Mouse (Mus musculus) limb, embryonic 11.5 days (tissue): ENCODE data around the gene Tbc1d5. TPM values are rescaled to one million over a fixed set of nuclear protein-coding genes. Genes with fewer than 3 reads are reported as not detected.

Source experiments
- ATAC-seq: fragments of 200-750 bp; cut with Nextera tagmentation; 2 replicates; pipeline ENCODE4 v1.8.0; 2017; ENCODE audit warnings: low read depth; ENCODE audit not compliant: insufficient number of reproducible peaks, low FRiP score, low TSS enrichment
- DNase-seq: peaks from one replicate; pipeline ENCODE4 v3.0.0-alpha.2; 2015; ENCODE audit warnings: low spot score
- H3K27ac ChIP-seq: fragments of 300-500 bp; sonication (generic); replicated peaks from 2 replicates; pipeline ENCODE4 v1.5.1; 2014; ENCODE audit warnings: low read depth, mild to moderate bottlenecking, low read length
- H3K27me3 ChIP-seq: fragments of 300-500 bp; sonication (generic); 2 replicates; pipeline ENCODE4 v1.6.1; 2014; ENCODE audit warnings: mild to moderate bottlenecking, low read length, mixed read lengths; ENCODE audit not compliant: control insufficient read depth, insufficient read depth
- H3K36me3 ChIP-seq: fragments of 300-500 bp; sonication (generic); 2 replicates; pipeline ENCODE4 v1.6.1; 2014; ENCODE audit warnings: mild to moderate bottlenecking, low read length, moderate library complexity, mixed read lengths; ENCODE audit not compliant: control insufficient read depth, insufficient read depth
- H3K4me1 ChIP-seq: fragments of 300-500 bp; sonication (generic); 2 replicates; pipeline ENCODE4 v1.6.1; 2014; ENCODE audit warnings: low read length, mixed read lengths; ENCODE audit not compliant: control insufficient read depth, insufficient read depth
- H3K4me2 ChIP-seq: fragments of 300-500 bp; sonication (generic); 2 replicates; pipeline ENCODE4 v1.6.1; 2014; ENCODE audit warnings: low read depth, mild to moderate bottlenecking, moderate library complexity; ENCODE audit not compliant: severe bottlenecking
- H3K4me3 ChIP-seq: fragments of 300-500 bp; sonication (generic); 2 replicates; pipeline ENCODE4 v1.5.1; 2014; ENCODE audit warnings: low read depth, low read length
- H3K9ac ChIP-seq: fragments of 300-500 bp; sonication (generic); 2 replicates; pipeline ENCODE4 v1.6.1; 2014; ENCODE audit warnings: mild to moderate bottlenecking, low read length
- H3K9me3 ChIP-seq: fragments of 300-500 bp; sonication (generic); 2 replicates; pipeline ENCODE4 v1.6.1; 2016; ENCODE audit warnings: low read length; ENCODE audit not compliant: control insufficient read depth
- WGBS: fragments of 180-500 bp; shearing (Covaris S2); extraction: QIAGEN DNeasy Blood & Tissue Kit; methylation state at CpG from one replicate; pipeline ENCODE4 v1.1.7; 2014; 5-methylcytosine and 5-hydroxymethylcytosine counted together
- polyA plus RNA-seq: library from polyadenylated mRNA; unstranded; fragments of >200 nt; fragmentation: Nextera tagmentation; extraction: Ambion mirVana; gene quantifications from 2 replicates; pipeline ENCODE4 v1.2.1, GENCODE M21; 2014

The Tbc1d5 gene
- polyA plus RNA-seq, 1 experiment from 2014 or later: 11.0 TPM

DNA sequence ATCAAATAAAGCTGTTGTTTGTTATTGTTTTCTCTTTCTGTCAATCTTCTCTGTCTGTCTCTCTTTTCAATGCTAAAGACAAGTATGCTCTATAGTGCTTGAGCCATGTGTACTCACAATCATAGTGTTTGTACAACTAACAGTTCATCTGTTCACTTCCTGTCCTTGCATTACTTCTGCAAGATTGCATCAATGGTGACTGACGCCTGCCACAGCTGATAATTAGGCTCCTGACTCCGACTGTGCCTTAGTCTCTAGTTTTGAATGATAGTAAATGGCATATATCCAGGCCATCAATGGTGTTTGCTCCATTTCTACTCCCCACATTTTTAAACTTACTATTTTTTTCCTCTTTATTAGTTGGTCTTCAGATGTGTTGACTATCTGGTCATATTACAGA, 162.8 kb downstream of the Tbc1d5 start:
- H3K4me1 ChIP-seq: no peaks in the 10 kb centered on the region
- DNase-seq (no peak), ATAC-seq (no peak)
- no peaks in the 10 kb centered on the region for H3K36me3 ChIP-seq
- WGBS: 80% methylated on average over 2 of the region's 2 CpGs
- no peak overlapping the region for H3K4me2 ChIP-seq
- no peaks in the 10 kb centered on the region for H3K9me3 ChIP-seq
- H3K9ac ChIP-seq: no peak overlapping the region
- H3K27ac ChIP-seq: no peak overlapping the region
- no peaks in the 10 kb centered on the region for H3K27me3 ChIP-seq
- H3K4me3 ChIP-seq: no peak overlapping the region

DNA sequence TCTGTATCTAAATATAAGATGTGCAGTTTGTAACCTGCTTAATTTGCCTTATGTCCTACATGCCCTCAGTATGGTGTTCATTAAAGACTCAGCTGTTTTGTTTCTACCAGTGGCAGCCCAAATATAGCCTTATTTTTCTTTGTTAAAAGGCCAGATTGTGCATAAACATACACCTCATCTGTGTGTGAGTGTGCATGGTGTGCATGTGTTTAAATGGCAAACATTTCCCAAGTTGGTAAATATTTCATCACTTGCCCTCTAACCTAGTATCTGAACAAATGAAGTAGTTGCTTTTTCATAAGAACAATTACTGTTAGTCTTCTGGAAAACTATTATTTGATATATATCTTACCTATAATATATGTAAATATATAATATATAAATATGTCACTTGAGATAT, 165.2 kb downstream of the Tbc1d5 start:
- Histone ChIP-seq H3K4me2 (no peak overlapping the region), H3K9me3 (no peaks in the 10 kb centered on the region)

DNA sequence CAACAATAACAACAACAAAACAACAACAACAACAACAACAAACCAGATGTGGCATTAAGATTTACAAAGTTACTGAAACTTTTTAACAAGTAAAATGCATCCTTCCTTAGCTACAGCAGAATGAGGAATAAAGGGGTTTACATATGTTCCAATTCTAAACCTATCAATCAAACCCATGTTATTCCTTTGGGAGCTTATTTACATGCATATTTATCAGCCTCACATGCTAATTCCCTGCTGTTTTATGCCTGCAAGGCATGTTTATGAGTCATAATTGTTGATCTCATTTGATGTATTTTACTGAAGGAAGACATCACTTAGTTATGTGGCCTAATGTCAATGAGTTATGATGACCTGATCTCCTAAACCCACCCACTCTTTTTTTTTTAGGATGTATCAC, 176.0 kb downstream of the Tbc1d5 start:
- DNase-seq: no peak
- Histone ChIP-seq H3K27ac (no peak overlapping the region), H3K36me3 (no peaks in the 10 kb centered on the region), H3K9ac (no peak overlapping the region), H3K4me3 (no peak overlapping the region), H3K4me1 (no peaks in the 10 kb centered on the region), H3K9me3 (no peaks in the 10 kb centered on the region), H3K27me3 (no peaks in the 10 kb centered on the region), H3K4me2 (no peak overlapping the region)
- no peak for ATAC-seq

More for the DNA sequence above, 165.2 kb downstream of the Tbc1d5 start:
- ATAC-seq (no peak), DNase-seq (no peak)
- Histone ChIP-seq H3K4me1 (no peaks in the 10 kb centered on the region), H3K36me3 (no peaks in the 10 kb centered on the region), H3K27ac (no peak overlapping the region), H3K4me3 (no peak overlapping the region), H3K27me3 (no peaks in the 10 kb centered on the region), H3K9ac (no peak overlapping the region)

DNA sequence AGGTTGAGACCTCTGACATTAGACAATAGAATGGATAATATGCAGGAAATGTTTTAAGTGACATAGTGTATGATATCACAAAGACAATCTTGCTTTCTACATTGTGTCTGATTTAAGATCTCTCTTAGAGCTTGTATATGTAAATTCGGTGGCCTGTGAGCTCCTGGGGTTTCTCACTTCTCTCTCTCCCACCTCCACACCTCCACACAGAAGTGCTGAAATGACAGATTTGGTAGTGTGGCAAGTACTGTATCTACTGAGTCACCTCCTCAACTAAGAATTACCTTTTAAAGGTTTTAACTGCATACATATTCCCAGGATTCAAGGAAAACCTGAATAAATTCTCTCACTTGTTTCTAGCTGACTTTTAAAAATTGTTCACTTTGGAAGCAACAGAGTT, 180.9 kb downstream of the Tbc1d5 start:
- ATAC-seq (no peak), DNase-seq (no peak)
- Histone ChIP-seq H3K4me2 (no peak overlapping the region), H3K36me3 (no peaks in the 10 kb centered on the region), H3K4me3 (no peak overlapping the region), H3K27me3 (no peaks in the 10 kb centered on the region), H3K27ac (no peak overlapping the region), H3K9me3 (no peaks in the 10 kb centered on the region), H3K4me1 (no peaks in the 10 kb centered on the region), H3K9ac (no peak overlapping the region)
- WGBS: 57% methylated on average over 1 of the region's 1 CpGs

DNA sequence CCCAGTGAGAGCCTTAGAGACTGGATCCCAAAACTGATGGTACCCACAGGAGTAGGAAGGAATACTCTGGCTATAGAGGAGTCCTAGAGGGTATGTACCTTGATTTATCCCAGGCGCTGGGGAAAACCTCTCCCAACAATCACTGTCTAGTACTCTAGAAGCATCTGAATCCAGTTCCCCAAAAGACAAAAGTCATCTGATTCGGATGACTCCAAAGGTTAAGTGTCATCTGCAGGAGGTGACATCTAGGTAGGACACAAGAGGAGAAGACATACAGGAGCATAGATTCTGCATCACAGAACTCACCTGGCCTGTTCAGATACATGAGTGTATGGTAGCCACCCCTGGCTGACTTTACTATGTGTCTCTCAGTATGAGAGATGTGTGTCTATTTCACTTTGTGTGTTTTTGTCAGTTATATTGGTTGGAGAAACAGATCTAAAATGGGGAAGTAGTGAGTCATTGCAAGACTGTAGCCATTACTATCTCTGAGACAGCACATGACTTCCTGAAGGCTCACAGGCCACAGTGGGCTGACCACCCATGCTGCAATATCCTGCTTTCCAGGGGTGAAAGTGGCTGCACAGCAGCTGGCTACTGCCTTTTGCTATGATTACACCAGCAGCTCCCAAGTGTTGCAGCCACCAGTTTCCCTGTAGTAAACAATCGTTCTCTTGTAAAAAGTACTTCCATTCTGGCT, 185.7 kb downstream of the Tbc1d5 start:
- ATAC-seq (no peak), DNase-seq (no peak)
- H3K4me3 ChIP-seq: no peak overlapping the region
- WGBS: 80% methylated on average over 3 of the region's 3 CpGs
- no peaks in the 10 kb centered on the region for H3K9me3 ChIP-seq
- H3K9ac ChIP-seq: no peak overlapping the region
- H3K27me3 ChIP-seq: no peaks in the 10 kb centered on the region
- no peaks in the 10 kb centered on the region for H3K36me3 ChIP-seq
- no peak overlapping the region for H3K4me2 ChIP-seq
- H3K4me1 ChIP-seq: no peaks in the 10 kb centered on the region
- H3K27ac ChIP-seq: no peak overlapping the region

DNA sequence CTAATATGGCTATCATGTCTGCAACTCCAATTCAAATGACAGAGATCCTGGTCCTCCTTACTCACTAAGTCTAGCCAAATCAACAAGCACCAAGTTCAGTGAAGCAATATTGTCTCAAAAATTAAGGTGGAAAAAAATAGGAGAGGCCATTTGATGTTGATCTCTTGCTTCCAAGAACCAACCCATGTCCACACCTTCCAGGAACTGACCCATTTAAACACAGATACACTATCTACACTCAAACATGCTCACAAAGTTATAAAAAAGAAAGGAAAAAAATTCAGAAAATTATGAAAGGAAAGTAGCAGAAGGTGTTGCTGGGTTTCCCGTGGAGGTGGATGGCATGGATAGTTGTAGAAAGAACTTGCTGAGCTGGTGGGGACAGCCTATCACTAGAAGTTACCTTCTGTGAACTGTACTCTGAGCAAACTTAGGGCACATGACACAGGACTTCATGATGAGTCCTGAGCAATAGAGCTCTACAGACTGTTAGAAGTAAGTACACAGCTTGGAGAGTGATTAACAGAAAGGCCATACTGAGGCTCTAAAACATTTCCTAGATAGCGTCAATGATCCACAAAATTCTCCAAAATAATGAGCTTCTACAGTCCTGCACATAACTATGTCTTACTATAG, 188.3 kb downstream of the Tbc1d5 start:
- WGBS: 96% methylated on average over 2 of the region's 2 CpGs
- Histone ChIP-seq H3K27ac (no peak overlapping the region), H3K27me3 (no peaks in the 10 kb centered on the region), H3K36me3 (no peaks in the 10 kb centered on the region), H3K4me3 (no peak overlapping the region), H3K4me1 (no peaks in the 10 kb centered on the region), H3K9ac (no peak overlapping the region), H3K9me3 (no peaks in the 10 kb centered on the region), H3K4me2 (no peak overlapping the region)
- DNase-seq: no peak
- no peak for ATAC-seq

DNA sequence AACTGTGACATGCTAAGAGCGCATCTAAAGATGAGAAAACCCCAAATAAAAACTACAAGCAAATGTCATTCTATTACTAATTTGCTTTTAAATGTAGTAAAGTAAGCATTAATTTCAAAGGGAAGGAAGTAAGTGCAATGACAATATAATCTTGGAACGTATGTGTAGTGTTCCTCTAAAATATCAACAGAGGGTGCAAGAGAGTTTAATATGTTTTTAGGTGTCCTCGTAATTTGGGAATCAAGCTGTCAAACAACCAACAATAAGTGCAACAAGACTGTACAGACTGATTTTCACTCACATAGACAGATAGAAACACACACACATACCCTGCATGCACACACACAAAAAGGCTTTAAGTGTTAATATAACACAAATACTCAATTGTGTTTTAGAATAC, 191.2 kb downstream of the Tbc1d5 start:
- ATAC-seq (no peak), DNase-seq (no peak)
- H3K27ac ChIP-seq: no peak overlapping the region
- no peak overlapping the region for H3K4me3 ChIP-seq
- 80% methylated on average over 3 of the region's 3 CpGs for WGBS
- no peaks in the 10 kb centered on the region for H3K27me3 ChIP-seq
- H3K9me3 ChIP-seq: no peaks in the 10 kb centered on the region
- no peak overlapping the region for H3K4me2 ChIP-seq
- H3K36me3 ChIP-seq: no peaks in the 10 kb centered on the region
- no peaks in the 10 kb centered on the region for H3K4me1 ChIP-seq
- H3K9ac ChIP-seq: no peak overlapping the region

DNA sequence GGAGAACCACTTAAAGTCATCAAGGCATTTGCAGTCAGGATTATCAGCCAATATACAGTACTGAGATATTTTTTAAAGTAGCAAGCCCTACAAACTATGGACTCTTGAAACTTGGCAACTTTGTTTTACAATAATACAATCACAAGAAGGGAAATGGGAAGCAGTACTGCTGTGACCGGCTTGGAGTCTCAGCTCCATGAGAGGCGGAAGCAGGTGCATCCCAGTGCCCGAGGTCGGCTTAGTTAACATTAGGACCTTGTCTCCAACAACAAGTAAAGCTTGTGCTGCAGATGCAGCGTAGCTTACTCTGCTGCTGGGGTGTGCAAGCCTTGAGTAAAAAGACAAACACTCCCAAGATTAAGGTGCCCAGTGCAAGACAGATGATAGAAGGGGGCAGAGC, 197.2 kb downstream of the Tbc1d5 start:
- no peaks in the 10 kb centered on the region for H3K4me1 ChIP-seq
- H3K27ac ChIP-seq: no peak overlapping the region
- ATAC-seq: no peak
- no peak overlapping the region for H3K9ac ChIP-seq
- H3K4me2 ChIP-seq: no peak overlapping the region
- no peaks in the 10 kb centered on the region for H3K9me3 ChIP-seq
- no peak for DNase-seq
- 93% methylated on average over 5 of the region's 5 CpGs for WGBS
- no peak overlapping the region for H3K4me3 ChIP-seq
- H3K27me3 ChIP-seq: no peaks in the 10 kb centered on the region
- no peaks in the 10 kb centered on the region for H3K36me3 ChIP-seq

DNA sequence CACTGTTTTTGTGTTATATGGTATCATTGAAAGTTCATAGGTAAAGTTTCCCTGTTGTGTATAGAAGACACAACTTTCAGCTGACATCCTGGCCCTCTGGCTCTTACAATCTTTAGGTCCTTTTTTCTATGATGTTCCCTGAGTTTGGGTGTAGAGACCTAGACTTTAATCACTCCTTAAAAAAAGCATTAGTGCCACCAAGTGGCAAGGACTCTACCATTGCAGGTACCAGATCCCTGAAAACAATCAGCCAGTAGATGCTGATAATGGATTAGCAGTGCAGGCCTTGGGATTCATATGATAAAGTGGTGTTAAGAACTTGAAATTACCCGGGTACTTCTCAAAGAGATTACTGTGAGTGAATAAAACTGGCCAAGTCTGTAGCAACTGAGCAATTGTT, 207.0 kb downstream of the Tbc1d5 start:
- Histone ChIP-seq H3K4me3 (no peak overlapping the region), H3K36me3 (no peaks in the 10 kb centered on the region), H3K27me3 (no peaks in the 10 kb centered on the region), H3K9me3 (no peaks in the 10 kb centered on the region), H3K4me2 (no peak overlapping the region), H3K9ac (no peak overlapping the region), H3K27ac (no peak overlapping the region), H3K4me1 (no peaks in the 10 kb centered on the region)
- WGBS: 44% methylated on average over 1 of the region's 1 CpGs
- ATAC-seq: no peak
- DNase-seq: no peak
